Mouse (Mus musculus) lung, postnatal 0 days (tissue): ENCODE data around the gene Mon1a.

Experiments used
- CTCF ChIP-seq: IDR thresholded peaks from 2 replicates; pipeline ENCODE4 v1.5.1; 2016; ENCODE audit warnings: antibody characterized with exemption, mild to moderate bottlenecking
- EP300 ChIP-seq: IDR thresholded peaks from 2 replicates; pipeline ENCODE4 v1.6.1; 2016; ENCODE audit warnings: antibody characterized with exemption, mild to moderate bottlenecking, control low read depth

GRCm38 (mm10) chr9:107908410-107909158 is 20.6 kb downstream of the Mon1a start:
- TF ChIP-seq CTCF, result no peak
- TF ChIP-seq EP300, result no peak
